Mouse (Mus musculus) layer of hippocampus, postnatal 14 days (tissue): Measurements from ENCODE around the gene Glis2. TPM values are rescaled to one million over a fixed set of nuclear protein-coding genes. Genes with fewer than 3 reads are reported as not detected.
"Not testable (repeated sequence)": the region's sequence is repeated elsewhere in the genome, so short reads cannot be mapped to it uniquely, and the experiment has no call there.

ENCODE experiments used
- DNase-seq, 2 experiments: peaks; one replicate each; pipeline ENCODE4 v3.0.0; 2021 to 2022; ENCODE audit warnings: low spot score in 2 of 2, mixed read lengths in 1 of 2
- total RNA-seq, 2 experiments: library from RNA; stranded (reverse); gene quantifications; 2 replicates each; pipeline ENCODE4 v1.2.3; 2021

The Glis2 gene
- total RNA-seq, 2 experiments from 2014 or later, result 19.8 to 30.5 TPM

GRCm38 (mm10) chr16:4581179-4581578 lies 13.3 kb upstream of the Glis2 start:
- not testable (repeated sequence) for DNase-seq

GRCm38 (mm10) chr16:4583807-4584206 lies 10.7 kb upstream of the Glis2 start:
- DNase-seq, result no peak

GRCm38 (mm10) chr16:4584438-4584837 lies 10.1 kb upstream of the Glis2 start:
- DNase-seq, result no peak

- no peak for DNase-seq
These were observed 8.6 kb upstream of the Glis2 start for GRCm38 (mm10) chr16:4585642-4586530.

GRCm38 (mm10) chr16:4586531-4587123 lies 7.9 kb upstream of the Glis2 start:
- DNase-seq, result peak; percentile 80 to 87

GRCm38 (mm10) chr16:4587516-4588210 lies 6.8 kb upstream of the Glis2 start:
- DNase-seq, result no peak

- no peak for DNase-seq
These were observed 4.3 kb upstream of the Glis2 start for GRCm38 (mm10) chr16:4590236-4590635.

- DNase-seq, result peak; percentile 41 to 54
These were observed 1.3 kb upstream of the Glis2 start for GRCm38 (mm10) chr16:4592909-4593875.

- DNase-seq, result peak in 1 of 2 experiments; percentile 51
These were observed 457 bp downstream of the Glis2 start for GRCm38 (mm10) chr16:4594814-4595526.

GRCm38 (mm10) chr16:4595527-4595963 lies 1.0 kb downstream of the Glis2 start:
- DNase-seq, result peak in 1 of 2 experiments; percentile 35

GRCm38 (mm10) chr16:4596141-4596728 lies 1.7 kb downstream of the Glis2 start:
- no peak for DNase-seq

GRCm38 (mm10) chr16:4596836-4597235 lies 2.3 kb downstream of the Glis2 start:
- DNase-seq, result no peak

GRCm38 (mm10) chr16:4597296-4597695 lies 2.8 kb downstream of the Glis2 start:
- DNase-seq, result no peak

GRCm38 (mm10) chr16:4598041-4598440 lies 3.5 kb downstream of the Glis2 start:
- DNase-seq, result no peak

GRCm38 (mm10) chr16:4598891-4599543 lies 4.5 kb downstream of the Glis2 start:
- DNase-seq, result no peak

GRCm38 (mm10) chr16:4599616-4600015 lies 5.1 kb downstream of the Glis2 start:
- DNase-seq, result no peak

GRCm38 (mm10) chr16:4600701-4601310 lies 6.3 kb downstream of the Glis2 start:
- no peak for DNase-seq

- no peak for DNase-seq
These were observed 7.7 kb downstream of the Glis2 start for GRCm38 (mm10) chr16:4602189-4602588.
